Mouse (Mus musculus) liver, adult 2 months (tissue): Measurements from ENCODE around the gene En1. TPM values are rescaled to one million over a fixed set of nuclear protein-coding genes. Genes with fewer than 3 reads are reported as not detected.

Source experiments
- DNase-seq: peaks from one replicate; pipeline ENCODE4 v3.0.0-alpha.2; 2011; ENCODE audit warnings: low read depth, low spot score; ENCODE audit errors: extremely low read depth
- H3K27ac ChIP-seq: fragments of 200-500 bp; replicated peaks from 2 replicates; pipeline ENCODE4 v1.5.1; 2012; ENCODE audit warnings: low read depth, mild to moderate bottlenecking, control low read depth, inconsistent platforms, low read length; ENCODE audit not compliant: insufficient read depth
- H3K27me3 ChIP-seq: fragments of 200-500 bp; 2 replicates; pipeline ENCODE4 v1.6.1; 2012; ENCODE audit warnings: mild to moderate bottlenecking, moderate library complexity, low read length, inconsistent platforms; ENCODE audit not compliant: control insufficient read depth, insufficient read depth
- H3K36me3 ChIP-seq: fragments of 200-500 bp; 2 replicates; pipeline ENCODE4 v1.6.1; 2012; ENCODE audit warnings: low read length, inconsistent platforms; ENCODE audit not compliant: control insufficient read depth, insufficient read depth
- H3K4me1 ChIP-seq: fragments of 200-500 bp; 2 replicates; pipeline ENCODE4 v1.6.1; 2011; ENCODE audit warnings: low read length; ENCODE audit not compliant: control insufficient read depth, insufficient read depth
- H3K4me3 ChIP-seq: fragments of 200-500 bp; 2 replicates; pipeline ENCODE4 v1.5.1; 2011; ENCODE audit warnings: low read depth, mild to moderate bottlenecking, control low read depth, low read length, moderate library complexity; ENCODE audit not compliant: insufficient read depth
- H3K79me2 ChIP-seq: fragments of 200-500 bp; 2 replicates; pipeline ENCODE4 v1.6.1; 2012; ENCODE audit warnings: inconsistent platforms, mild to moderate bottlenecking, low read length, moderate library complexity; ENCODE audit not compliant: control insufficient read depth, insufficient read depth
- H3K9ac ChIP-seq: fragments of 200-500 bp; 2 replicates; pipeline ENCODE4 v1.6.1; 2012; ENCODE audit warnings: low read depth, mild to moderate bottlenecking, control low read depth, inconsistent platforms, low read length
- CTCF ChIP-seq: fragments of 200-500 bp; IDR thresholded peaks from 2 replicates; pipeline ENCODE4 v1.5.1; 2011; ENCODE audit warnings: low read depth, low read length, control low read depth
- POLR2A ChIP-seq: fragments of 200-500 bp; IDR thresholded peaks from 2 replicates; pipeline ENCODE4 v1.6.1; 2011; ENCODE audit warnings: low read length, control low read depth; ENCODE audit not compliant: insufficient read depth; ENCODE audit errors: extremely low read depth
- WGBS: fragments of 180-500 bp; shearing (Covaris S2); methylation state at CpG from one replicate; pipeline ENCODE4 v1.1.7; 2018; 5-methylcytosine and 5-hydroxymethylcytosine counted together
- polyA plus RNA-seq: library from polyadenylated mRNA; depleted of rRNA; stranded (reverse); fragments of >200 nt; gene quantifications from 2 replicates; pipeline ENCODE4 v1.2.3, GENCODE M21; 2012
- total RNA-seq: library from RNA; depleted of rRNA; stranded (reverse); fragments of >200 nt; gene quantifications from 2 replicates; pipeline ENCODE4 v1.2.3, GENCODE M21; 2014

En1 gene
- total and polyA plus RNA-seq, 2 experiments: not detected

DNA sequence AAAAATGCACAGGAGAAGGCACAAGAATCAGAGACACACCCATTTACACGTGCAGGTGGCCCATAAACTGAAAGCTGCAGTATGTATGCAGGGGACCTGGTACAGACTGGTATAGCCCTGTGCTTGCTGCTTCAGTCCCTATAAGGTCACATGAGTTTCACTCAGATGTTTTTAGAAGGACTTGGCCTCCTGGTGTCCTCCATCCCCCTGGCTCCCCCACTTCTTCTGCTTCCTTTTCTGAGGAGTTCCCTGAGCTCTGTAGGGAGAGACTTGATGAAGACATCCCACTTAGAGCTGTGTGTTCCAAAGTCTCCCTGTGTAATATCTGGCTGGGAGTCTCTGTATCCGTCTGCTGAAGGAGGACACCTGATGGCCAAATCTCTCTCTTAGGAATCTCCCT, 16.7 kb upstream of the En1 start:
- TF ChIP-seq POLR2A (no peak), CTCF (no peak)
- H3K36me3 ChIP-seq: no peaks in the 10 kb centered on the region
- H3K79me2 ChIP-seq: no peaks in the 10 kb centered on the region
- H3K27ac ChIP-seq: no peak overlapping the region
- WGBS: 27% methylated on average over 2 of the region's 2 CpGs
- DNase-seq: no peak
- H3K9ac ChIP-seq: no peak overlapping the region
- H3K4me3 ChIP-seq: no peak overlapping the region
- no peaks in the 10 kb centered on the region for H3K27me3 ChIP-seq
- no peaks in the 10 kb centered on the region for H3K4me1 ChIP-seq

GRCm38 (mm10) chr1:120586500-120587110, 15.6 kb upstream of the En1 start:
- Histone ChIP-seq H3K27me3 (no peaks in the 10 kb centered on the region), H3K4me3 (no peak overlapping the region), H3K4me1 (no peaks in the 10 kb centered on the region), H3K79me2 (no peaks in the 10 kb centered on the region), H3K27ac (no peak overlapping the region), H3K9ac (no peak overlapping the region), H3K36me3 (no peaks in the 10 kb centered on the region)
- peak; percentile 46 for DNase-seq
- TF ChIP-seq POLR2A (no peak), CTCF (peak; percentile 58)
- 9% methylated on average over 7 of the region's 7 CpGs for WGBS

DNA sequence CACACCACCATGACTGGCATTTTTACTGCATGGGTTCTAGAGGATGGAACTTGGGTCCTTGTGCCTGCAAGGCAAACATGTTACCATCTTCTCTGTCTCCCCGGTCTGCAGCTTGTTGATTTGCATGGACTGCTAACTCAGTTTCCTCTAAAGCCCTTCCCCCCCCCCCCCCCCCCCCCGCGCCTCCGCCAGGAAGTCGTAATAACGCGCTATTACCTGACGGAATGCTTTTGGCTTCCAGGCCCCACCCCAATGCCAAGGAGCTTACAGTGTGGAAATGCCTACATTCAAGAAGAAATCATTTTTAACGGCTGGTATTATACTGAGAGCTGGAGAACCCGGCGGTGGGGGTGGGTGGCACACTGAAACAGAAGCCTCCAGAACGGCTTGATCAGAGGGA, 14.8 kb upstream of the En1 start:
- H3K36me3 ChIP-seq: no peaks in the 10 kb centered on the region
- H3K4me3 ChIP-seq: no peak overlapping the region
- no peaks in the 10 kb centered on the region for H3K4me1 ChIP-seq
- no peaks in the 10 kb centered on the region for H3K79me2 ChIP-seq
- DNase-seq: no peak
- H3K9ac ChIP-seq: no peak overlapping the region
- WGBS: 75% methylated on average over 12 of the region's 12 CpGs
- no peak overlapping the region for H3K27ac ChIP-seq
- TF ChIP-seq POLR2A (no peak), CTCF (no peak)
- no peaks in the 10 kb centered on the region for H3K27me3 ChIP-seq

- Histone ChIP-seq H3K9ac (no peak overlapping the region), H3K36me3 (no peaks in the 10 kb centered on the region), H3K27me3 (no peaks in the 10 kb centered on the region), H3K79me2 (no peaks in the 10 kb centered on the region), H3K27ac (no peak overlapping the region), H3K4me1 (no peaks in the 10 kb centered on the region), H3K4me3 (no peak overlapping the region)
- DNase-seq: no peak
- TF ChIP-seq CTCF (no peak), POLR2A (no peak)
- 77% methylated on average over 4 of the region's 4 CpGs for WGBS
These were observed 14.3 kb upstream of the En1 start for GRCm38 (mm10) chr1:120587960-120588359.

DNA sequence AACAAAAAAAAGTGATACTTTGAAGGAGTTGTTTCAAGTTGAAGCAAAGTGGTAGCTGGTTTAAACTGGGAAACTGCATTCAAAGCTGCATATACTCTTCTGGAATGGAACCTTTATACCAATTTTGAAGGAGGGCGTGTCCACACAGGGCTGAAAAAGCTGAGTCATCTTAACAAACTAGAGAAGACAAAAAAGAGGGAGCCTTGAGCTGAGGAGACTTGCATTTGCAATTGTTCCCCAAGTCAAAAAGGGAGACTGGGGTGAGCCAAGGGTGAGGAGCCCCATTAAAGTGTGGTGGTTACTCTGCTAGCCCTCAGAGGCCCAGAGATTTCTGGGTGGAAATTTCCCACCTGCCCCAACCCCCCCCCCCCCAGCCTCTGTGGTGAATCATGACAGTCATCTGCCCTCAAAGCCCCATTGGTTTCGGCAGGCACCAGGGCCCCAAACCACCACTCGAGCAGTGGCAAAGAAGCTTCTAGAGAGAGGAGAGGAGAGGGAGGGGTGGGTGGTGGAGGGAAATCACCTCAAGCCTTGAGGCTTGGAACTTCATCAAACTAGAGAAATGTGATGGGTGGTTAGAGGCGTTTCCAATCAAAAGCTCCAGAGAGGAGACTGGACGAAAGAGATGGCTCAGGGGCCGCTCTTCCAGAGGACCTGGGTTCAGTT, 13.7 kb upstream of the En1 start:
- DNase-seq: no peak
- Histone ChIP-seq H3K4me1 (no peaks in the 10 kb centered on the region), H3K27ac (no peak overlapping the region), H3K4me3 (no peak overlapping the region), H3K9ac (no peak overlapping the region), H3K79me2 (no peaks in the 10 kb centered on the region), H3K27me3 (no peaks in the 10 kb centered on the region; the same call in 1 of the 2 replicates), H3K36me3 (no peaks in the 10 kb centered on the region)
- 78% methylated on average over 6 of the region's 6 CpGs for WGBS
- TF ChIP-seq CTCF (no peak), POLR2A (no peak)
